Mouse (Mus musculus): ENCODE results near the gene Trim25. TPM values are rescaled to one million over a fixed set of nuclear protein-coding genes. Genes with fewer than 3 reads are reported as not detected.

Gene Trim25
- polyA plus RNA-seq, 1 experiment = 80.5 TPM

GRCm38 (mm10) chr11:89061362-89061761 lies 62.2 kb downstream of the Trim25 start:
- H3K4me1 ChIP-seq (replicated peaks; ENCODE audit: control insufficient read depth, insufficient read depth, low read length) = peaks cover 10% of the 10 kb centered on the region
- DNase-seq = no peak
- no peaks in the 10 kb centered on the region for H3K27me3 ChIP-seq (ENCODE audit: control insufficient read depth, insufficient read depth, low read length)
- peaks cover 8% of the 10 kb centered on the region for H3K36me3 ChIP-seq (ENCODE audit: control insufficient read depth, insufficient read depth, low read length)
- H3K4me3 ChIP-seq (ENCODE audit: control insufficient read depth, insufficient read depth, low read length) = no peak overlapping the region
- TF ChIP-seq CTCF (IDR thresholded peaks at IDR 0.05; ENCODE audit: borderline replicate concordance, control insufficient read depth, extremely low read depth, insufficient read depth, low read length, poor library complexity) = no peak
- no peak for TF ChIP-seq POLR2A (IDR thresholded peaks at IDR 0.05; ENCODE audit: control insufficient read depth, extremely low read depth, insufficient read depth, low read length, poor library complexity)
- 31% methylated on average over 7 of the region's 7 CpGs for WGBS
- no peak overlapping the region for H3K27ac ChIP-seq (ENCODE audit: control insufficient read depth, insufficient read depth, low read length)

DNA sequence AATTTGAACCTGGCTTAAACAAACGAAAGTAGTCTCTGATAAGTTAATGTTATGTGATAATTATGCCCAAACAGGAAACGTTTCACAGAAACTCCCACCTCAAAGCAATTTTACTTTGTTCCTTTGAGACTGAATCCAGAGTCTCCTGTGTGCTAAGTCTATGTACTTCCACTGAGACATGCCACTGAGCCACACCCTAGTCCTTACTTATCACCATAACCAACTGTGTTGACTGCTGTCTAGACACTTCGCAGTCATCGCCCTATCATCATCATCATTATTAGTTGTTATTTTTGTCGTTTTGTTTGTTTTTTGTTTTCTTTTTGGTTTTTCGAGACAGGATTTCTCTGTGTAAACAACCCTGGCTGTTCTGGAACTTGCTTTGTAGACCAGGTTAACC lies 65.1 kb downstream of the Trim25 start:
- no peaks in the 10 kb centered on the region for H3K27me3 ChIP-seq (ENCODE audit: control insufficient read depth, insufficient read depth, low read length)
- peaks cover 15% of the 10 kb centered on the region for H3K4me1 ChIP-seq (replicated peaks; ENCODE audit: control insufficient read depth, insufficient read depth, low read length)
- H3K36me3 ChIP-seq (ENCODE audit: control insufficient read depth, insufficient read depth, low read length) = peaks cover 3% of the 10 kb centered on the region; the same call in 1 of the 2 replicates
- TF ChIP-seq CTCF (IDR thresholded peaks at IDR 0.05; ENCODE audit: borderline replicate concordance, control insufficient read depth, extremely low read depth, insufficient read depth, low read length, poor library complexity) = no peak
- no peak for TF ChIP-seq POLR2A (IDR thresholded peaks at IDR 0.05; ENCODE audit: control insufficient read depth, extremely low read depth, insufficient read depth, low read length, poor library complexity)
- no peak overlapping the region for H3K4me3 ChIP-seq (ENCODE audit: control insufficient read depth, insufficient read depth, low read length)
- no peak for DNase-seq
- WGBS = 67% methylated on average over 6 of the region's 6 CpGs
- no peak overlapping the region for H3K27ac ChIP-seq (ENCODE audit: control insufficient read depth, insufficient read depth, low read length)

DNA sequence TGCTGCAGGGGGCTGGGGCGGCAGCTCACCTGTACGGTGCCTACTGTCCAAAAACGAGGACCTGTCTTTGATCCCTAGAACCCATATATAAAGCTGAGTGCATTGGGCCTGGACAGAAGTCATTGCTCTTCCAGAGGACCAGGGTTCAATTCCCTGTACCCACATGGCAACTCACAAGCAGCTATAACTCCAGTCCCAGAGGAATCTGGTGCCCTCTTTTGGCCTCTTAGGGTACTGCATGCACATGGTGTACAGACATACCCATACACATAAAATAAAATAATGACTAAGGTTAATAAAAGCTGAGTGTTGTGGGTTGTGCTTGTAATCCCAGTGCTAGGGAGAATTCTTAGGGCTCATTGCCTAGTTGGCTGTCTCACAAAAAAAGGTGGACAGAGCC lies 66.1 kb downstream of the Trim25 start:
- Histone ChIP-seq H3K36me3 (ENCODE audit: control insufficient read depth, insufficient read depth, low read length) (peaks cover 3% of the 10 kb centered on the region; the same call in 1 of the 2 replicates), H3K27me3 (ENCODE audit: control insufficient read depth, insufficient read depth, low read length) (no peaks in the 10 kb centered on the region), H3K27ac (ENCODE audit: control insufficient read depth, insufficient read depth, low read length) (peak overlapping the region; percentile 91; the same call in 1 of the 2 replicates), H3K4me1 (replicated peaks; ENCODE audit: control insufficient read depth, insufficient read depth, low read length) (peaks cover 20% of the 10 kb centered on the region), H3K4me3 (ENCODE audit: control insufficient read depth, insufficient read depth, low read length) (no peak overlapping the region)
- no peak for DNase-seq
- WGBS = over 99% methylated on average over 3 of the region's 3 CpGs
- no peak for TF ChIP-seq CTCF (IDR thresholded peaks at IDR 0.05; ENCODE audit: borderline replicate concordance, control insufficient read depth, extremely low read depth, insufficient read depth, low read length, poor library complexity)
- no peak for TF ChIP-seq POLR2A (IDR thresholded peaks at IDR 0.05; ENCODE audit: control insufficient read depth, extremely low read depth, insufficient read depth, low read length, poor library complexity)

GRCm38 (mm10) chr11:89066126-89066525 lies 67.0 kb downstream of the Trim25 start:
- peak overlapping the region; percentile 80 for H3K4me3 ChIP-seq (ENCODE audit: control insufficient read depth, insufficient read depth, low read length)
- no peak for TF ChIP-seq CTCF (IDR thresholded peaks at IDR 0.05; ENCODE audit: borderline replicate concordance, control insufficient read depth, extremely low read depth, insufficient read depth, low read length, poor library complexity)
- peak; percentile 31; the same call in 1 of the 2 replicates for TF ChIP-seq POLR2A (IDR thresholded peaks at IDR 0.05; ENCODE audit: control insufficient read depth, extremely low read depth, insufficient read depth, low read length, poor library complexity)
- no peaks in the 10 kb centered on the region for H3K27me3 ChIP-seq (ENCODE audit: control insufficient read depth, insufficient read depth, low read length)
- H3K4me1 ChIP-seq (replicated peaks; ENCODE audit: control insufficient read depth, insufficient read depth, low read length) = peaks cover 23% of the 10 kb centered on the region
- peak overlapping the region; percentile 91 for H3K27ac ChIP-seq (ENCODE audit: control insufficient read depth, insufficient read depth, low read length)
- 4% methylated on average over 6 of the region's 6 CpGs for WGBS
- DNase-seq = no peak
- H3K36me3 ChIP-seq (ENCODE audit: control insufficient read depth, insufficient read depth, low read length) = peaks cover 3% of the 10 kb centered on the region; the same call in 1 of the 2 replicates

DNA sequence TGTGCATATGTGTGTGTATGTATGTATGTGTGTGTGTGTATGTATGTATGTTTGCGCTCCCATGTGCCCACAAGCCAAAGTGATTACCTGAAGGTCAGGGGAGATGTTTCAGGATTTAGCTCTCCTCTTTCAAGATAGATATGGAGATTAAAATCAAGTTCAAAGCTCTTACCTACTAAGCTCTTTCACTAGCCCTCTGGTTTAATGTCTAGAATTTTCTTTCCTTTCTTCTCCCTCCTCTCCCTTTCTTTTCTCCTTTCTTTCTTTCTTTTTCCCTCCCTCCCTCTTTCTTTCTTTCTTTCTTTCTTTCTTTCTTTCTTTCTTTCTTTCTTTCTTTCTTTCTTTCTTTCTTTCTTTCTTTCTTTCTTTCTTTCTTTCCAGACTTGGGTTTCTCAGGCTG lies 67.6 kb downstream of the Trim25 start, which contains the start of gene Dgke:
Dgke (minus strand) TSS at position 101 of the 400 bp plus-strand sequence.
- Histone ChIP-seq H3K27ac (ENCODE audit: control insufficient read depth, insufficient read depth, low read length) (peak within 1 kb of the TSS; percentile 91), H3K27me3 (ENCODE audit: control insufficient read depth, insufficient read depth, low read length) (no peaks in the 10 kb centered on the region), H3K36me3 (ENCODE audit: control insufficient read depth, insufficient read depth, low read length) (peaks cover 3% of the 10 kb centered on the region; the same call in 1 of the 2 replicates), H3K4me1 (replicated peaks; ENCODE audit: control insufficient read depth, insufficient read depth, low read length) (peaks cover 26% of the 10 kb centered on the region), H3K4me3 (ENCODE audit: control insufficient read depth, insufficient read depth, low read length) (peak within 1 kb of the TSS; percentile 80)
- no peak for DNase-seq
- 41% methylated on average over 1 of the region's 1 CpGs for WGBS
- TF ChIP-seq POLR2A (IDR thresholded peaks at IDR 0.05; ENCODE audit: control insufficient read depth, extremely low read depth, insufficient read depth, low read length, poor library complexity) (no peak), CTCF (IDR thresholded peaks at IDR 0.05; ENCODE audit: borderline replicate concordance, control insufficient read depth, extremely low read depth, insufficient read depth, low read length, poor library complexity) (no peak)

GRCm38 (mm10) chr11:89067301-89067822 lies 68.2 kb downstream of the Trim25 start:
- H3K4me3 ChIP-seq (ENCODE audit: control insufficient read depth, insufficient read depth, low read length) = peak overlapping the region; percentile 57
- H3K36me3 ChIP-seq (ENCODE audit: control insufficient read depth, insufficient read depth, low read length) = peaks cover 3% of the 10 kb centered on the region; the same call in 1 of the 2 replicates
- peaks cover 29% of the 10 kb centered on the region for H3K4me1 ChIP-seq (replicated peaks; ENCODE audit: control insufficient read depth, insufficient read depth, low read length)
- TF ChIP-seq CTCF (IDR thresholded peaks at IDR 0.05; ENCODE audit: borderline replicate concordance, control insufficient read depth, extremely low read depth, insufficient read depth, low read length, poor library complexity) (no peak), POLR2A (IDR thresholded peaks at IDR 0.05; ENCODE audit: control insufficient read depth, extremely low read depth, insufficient read depth, low read length, poor library complexity) (no peak)
- peak overlapping the region; percentile 91 for H3K27ac ChIP-seq (ENCODE audit: control insufficient read depth, insufficient read depth, low read length)
- DNase-seq = no peak
- no peaks in the 10 kb centered on the region for H3K27me3 ChIP-seq (ENCODE audit: control insufficient read depth, insufficient read depth, low read length)
- 32% methylated on average over 6 of the region's 6 CpGs for WGBS
